Mouse (Mus musculus) frontal cortex, postnatal 25 days (tissue): ENCODE measurements around the gene Acsf3.

Experiments
- DNase-seq, 2 experiments: peaks; one replicate each; pipeline ENCODE4 v3.0.0; 2022; ENCODE audit warnings: low spot score in 2 of 2

The Acsf3 gene

DNA sequence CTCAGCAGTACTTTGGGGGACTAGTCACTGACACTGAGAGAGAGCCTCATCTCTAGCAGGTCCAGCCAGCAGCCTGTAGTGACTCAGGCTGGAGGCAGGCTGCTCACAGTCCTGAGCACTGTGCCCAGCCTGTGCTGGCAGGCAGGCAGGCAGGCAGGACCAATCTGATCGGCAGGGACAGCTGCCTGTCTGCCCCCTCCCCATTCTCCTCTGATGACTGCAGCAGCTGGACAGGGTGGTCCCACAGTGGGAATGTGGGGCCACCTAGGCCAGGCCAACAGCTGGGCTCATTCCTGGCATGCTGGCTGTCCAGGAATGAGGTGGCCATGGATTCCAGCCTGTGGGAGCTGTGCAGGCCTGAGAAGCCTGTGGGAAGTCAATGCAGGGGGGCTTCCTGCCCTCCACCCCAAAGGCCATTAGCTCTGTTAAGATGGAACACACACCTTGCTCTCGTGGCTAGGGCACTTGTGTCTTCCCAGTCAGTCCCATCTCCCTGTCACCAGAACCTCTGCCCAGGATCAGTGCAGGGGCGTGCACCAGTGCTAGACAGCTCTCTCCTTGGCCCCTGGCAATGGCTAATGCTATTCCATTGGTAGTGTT lies 75.5 kb downstream of the Acsf3 start:
- DNase-seq = no peak

DNA sequence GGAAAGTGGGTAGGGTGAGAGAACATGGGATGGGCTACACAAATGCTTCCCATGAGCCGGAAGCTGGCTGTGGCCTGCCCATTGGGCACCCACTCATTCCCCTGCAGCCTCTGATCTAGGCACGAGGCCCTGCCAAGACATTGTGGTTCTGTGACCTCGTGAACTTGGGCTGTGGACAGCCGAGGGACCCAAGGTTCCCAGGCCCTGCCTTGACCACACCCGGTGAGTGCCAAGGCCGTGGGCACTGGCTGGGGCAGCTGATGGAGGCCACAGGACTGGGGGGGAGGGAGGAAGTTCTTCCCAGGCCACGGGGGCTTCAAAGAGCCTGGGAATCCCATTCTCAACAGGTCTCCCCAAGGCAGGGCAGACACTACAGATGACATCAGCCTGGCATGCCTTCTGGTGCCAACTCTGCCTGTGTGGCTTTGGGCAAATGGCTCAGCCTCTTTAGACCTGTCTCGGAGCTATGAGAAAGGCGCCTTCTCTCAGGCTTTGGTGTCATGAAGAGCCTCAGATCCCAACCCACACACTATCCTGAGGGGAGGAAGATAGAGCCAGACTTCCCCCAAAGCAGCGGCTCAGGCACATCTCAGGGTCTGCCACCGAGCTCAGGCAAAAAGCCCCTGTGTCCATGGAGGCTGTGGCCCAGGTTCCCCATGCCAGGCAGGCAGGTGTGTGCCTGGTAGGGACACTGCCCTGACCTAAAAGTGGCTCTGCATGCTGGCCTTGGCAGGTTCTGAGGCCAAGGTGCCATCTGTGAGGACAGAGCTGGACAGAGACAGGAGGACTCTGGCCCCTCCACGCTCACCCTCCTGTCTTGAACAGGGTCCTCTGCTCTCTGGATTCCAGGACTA lies 76.6 kb downstream of the Acsf3 start:
- no peak for DNase-seq

DNA sequence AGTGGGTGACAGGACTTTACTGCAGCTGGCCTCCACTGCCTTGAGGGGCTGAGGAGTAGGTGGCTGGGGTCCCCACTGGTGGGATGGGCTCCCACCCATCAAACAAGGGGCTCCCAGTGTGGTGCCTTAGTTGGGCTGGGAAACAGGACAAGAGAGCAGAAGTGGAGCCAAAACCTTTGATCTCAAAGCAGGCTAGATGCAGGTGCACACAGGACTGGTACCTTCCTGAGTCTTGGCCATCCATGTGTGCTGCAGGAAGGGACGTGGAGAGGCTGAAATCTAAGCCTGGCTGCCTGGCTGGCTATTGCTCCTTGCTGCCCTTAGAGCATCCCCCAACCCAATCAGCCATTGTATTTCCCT lies 77.2 kb downstream of the Acsf3 start:
- DNase-seq = no peak

DNA sequence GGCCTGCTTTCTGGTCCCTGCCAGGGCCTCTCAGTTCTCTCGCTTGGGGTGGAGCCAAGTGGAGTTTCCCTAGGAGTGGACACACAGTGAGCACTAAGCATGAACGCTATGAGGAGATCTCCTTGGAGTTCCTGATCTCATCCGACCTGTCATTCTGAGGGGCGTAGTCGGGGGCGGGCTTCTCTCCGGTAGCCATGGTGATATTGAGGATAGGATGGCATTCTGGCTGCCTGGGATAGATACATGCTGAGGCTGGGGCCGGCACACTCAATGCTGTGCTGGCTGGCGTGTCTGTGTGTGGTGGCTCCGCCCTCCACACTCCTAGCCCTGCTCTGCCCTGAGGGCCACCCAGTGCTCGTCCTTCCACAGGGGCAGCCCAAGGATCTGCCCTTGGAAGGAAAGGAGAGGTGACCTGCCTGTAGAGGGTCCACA lies 78.1 kb downstream of the Acsf3 start:
- no peak for DNase-seq

DNA sequence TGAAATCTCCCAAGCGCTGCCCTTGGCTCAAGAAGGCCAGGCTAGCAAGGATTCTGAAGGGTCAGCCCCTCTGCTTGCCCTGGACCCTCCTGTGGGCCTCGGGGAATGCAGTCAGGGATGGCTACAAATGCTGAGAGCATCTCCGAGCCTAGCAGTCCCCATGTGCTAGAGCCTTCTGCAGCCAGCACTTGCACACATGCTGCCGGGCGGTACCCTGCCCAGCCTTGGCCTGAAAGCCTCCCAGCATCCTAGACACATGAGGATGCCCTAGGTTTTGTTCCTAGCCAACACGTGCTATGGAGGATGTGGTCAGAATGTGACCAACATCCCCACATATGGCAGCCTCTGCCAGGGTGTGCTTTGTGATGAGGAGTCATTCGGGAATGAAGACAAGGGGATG lies 79.1 kb downstream of the Acsf3 start:
- no peak for DNase-seq

DNA sequence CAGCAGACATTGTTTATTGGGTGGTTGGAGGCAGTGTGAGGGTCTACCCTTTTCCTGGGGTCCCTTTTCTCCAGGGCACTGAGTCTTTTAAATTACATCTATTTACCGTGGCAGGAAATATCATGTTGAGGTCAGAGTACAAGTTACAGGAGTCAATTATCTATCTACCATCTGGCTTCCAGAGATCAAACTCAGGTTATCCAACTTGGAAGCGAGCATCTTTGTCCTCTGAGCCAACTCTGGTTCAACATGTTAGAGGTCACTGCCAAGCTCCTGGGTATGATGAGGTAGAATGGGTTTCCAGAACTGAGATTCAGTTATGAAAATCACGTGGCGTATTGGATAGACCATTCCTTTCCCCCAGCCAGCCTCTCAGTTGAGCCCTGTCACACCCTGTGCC lies 79.8 kb downstream of the Acsf3 start:
- DNase-seq = no peak

DNA sequence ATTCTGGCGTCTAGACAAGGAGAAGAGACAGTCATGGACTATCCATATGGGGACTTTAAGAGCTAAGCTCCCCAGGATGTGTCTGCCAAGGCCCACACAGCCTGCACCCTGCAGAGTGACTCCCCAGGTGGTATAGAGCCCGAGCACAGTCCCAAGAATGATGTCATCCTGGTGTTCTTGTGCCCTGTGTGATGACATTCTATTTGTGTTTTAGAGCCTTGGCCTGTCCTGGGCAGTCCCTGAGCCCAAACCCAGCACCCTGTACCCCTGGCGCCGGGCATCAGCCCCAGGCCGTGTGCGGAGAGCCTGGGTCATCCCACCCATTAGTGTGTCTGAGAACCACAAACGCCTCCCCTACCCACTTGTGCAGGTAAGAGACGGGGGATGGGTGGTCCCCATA lies 81.0 kb downstream of the Acsf3 start:
- DNase-seq = no peak

DNA sequence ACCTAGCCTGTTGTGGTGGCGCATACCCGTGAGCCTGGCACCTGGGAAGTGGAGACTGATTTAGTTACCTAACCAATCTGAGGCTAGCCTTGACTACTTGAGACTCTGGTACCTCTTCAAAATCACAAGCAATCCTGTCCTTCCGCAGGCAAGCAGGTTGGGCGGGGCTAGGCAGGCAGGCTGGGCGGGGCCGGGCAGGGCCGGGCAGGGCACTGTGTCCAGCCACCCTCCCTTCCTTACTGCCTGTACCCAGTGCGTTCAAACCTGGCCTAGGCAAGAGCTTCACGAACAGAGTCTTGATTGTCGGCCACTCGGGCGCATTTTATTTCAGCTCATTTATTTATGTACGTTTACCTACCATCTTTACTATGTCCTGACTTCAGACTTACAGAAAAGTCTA lies 84.6 kb downstream of the Acsf3 start:
- DNase-seq = no peak

DNA sequence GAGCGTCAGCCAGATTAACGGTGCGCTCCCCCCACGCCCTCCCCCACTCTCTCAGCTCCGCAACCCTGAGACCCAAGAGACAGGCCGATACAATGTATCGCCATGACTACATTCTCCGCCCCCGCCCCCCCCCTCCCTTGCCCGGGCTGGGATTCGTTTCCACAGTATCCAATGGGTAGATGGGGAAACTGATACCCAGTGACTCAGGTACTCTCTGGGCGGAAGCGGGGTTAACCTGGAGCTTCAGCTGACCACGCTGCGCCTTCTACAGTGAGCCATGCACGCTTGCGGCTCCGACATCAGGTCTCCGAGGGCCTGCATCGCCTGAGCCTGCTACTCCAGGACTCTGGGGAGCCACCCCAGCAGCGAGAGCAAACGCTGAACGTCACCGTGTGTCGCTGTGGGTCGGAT lies 89.4 kb downstream of the Acsf3 start:
- no peak for DNase-seq

- DNase-seq = no peak
Measured at GRCm38 (mm10) chr8:122865441-122865840, 90.2 kb downstream of the Acsf3 start.

GRCm38 (mm10) chr8:122866231-122866630 lies 90.9 kb downstream of the Acsf3 start:
- DNase-seq = no peak
